Mouse (Mus musculus): ENCODE measurements around the gene Kng2. TPM values are rescaled to one million over a fixed set of nuclear protein-coding genes. Genes with fewer than 3 reads are reported as not detected.
"Not testable (repeated sequence)": the region's sequence is repeated elsewhere in the genome, so short reads cannot be mapped to it uniquely, and the experiment has no call there.

The Kng2 gene
- polyA plus RNA-seq, 1 experiment from 2014 or later, result 1.8 TPM

DNA sequence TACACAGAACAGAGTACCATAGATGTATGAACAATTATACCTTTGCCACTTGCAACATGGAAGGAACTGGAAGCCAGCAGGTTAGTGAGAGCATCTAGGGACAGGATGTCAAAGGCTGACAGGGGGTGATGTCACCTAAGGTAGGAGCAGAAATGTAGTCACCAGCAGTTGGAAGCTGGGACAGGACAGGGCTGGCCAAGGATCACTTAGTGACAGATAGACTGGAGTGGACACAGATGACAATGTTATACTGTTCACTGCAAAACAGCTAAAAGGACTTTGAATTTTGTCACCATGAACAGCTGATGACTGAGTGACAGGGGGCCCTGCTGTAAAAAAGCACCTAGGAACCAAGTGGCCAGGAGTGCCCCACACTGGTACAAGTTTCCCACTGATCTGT lies 2.7 kb downstream of the Kng2 start:
- Histone ChIP-seq H3K36me3 (no peaks in the 10 kb centered on the region), H3K27ac (no peak overlapping the region), H3K9me3 (no peaks in the 10 kb centered on the region), H3K4me1 (no peaks in the 10 kb centered on the region), H3K4me3 (no peak overlapping the region), H3K4me2 (no peak overlapping the region), H3K27me3 (no peaks in the 10 kb centered on the region), H3K9ac (no peak overlapping the region)
- ATAC-seq (ENCODE audit: insufficient number of reproducible peaks, low FRiP score, low TSS enrichment, low read depth), result no peak

- H3K9me3 ChIP-seq, result no peaks in the 10 kb centered on the region
- no peak overlapping the region for H3K4me3 ChIP-seq
- no peak overlapping the region for H3K4me2 ChIP-seq
- H3K27ac ChIP-seq, result no peak overlapping the region
- H3K4me1 ChIP-seq, result no peaks in the 10 kb centered on the region
- no peak for ATAC-seq (ENCODE audit: insufficient number of reproducible peaks, low FRiP score, low TSS enrichment, low read depth)
- no peak overlapping the region for H3K9ac ChIP-seq
- no peaks in the 10 kb centered on the region for H3K27me3 ChIP-seq
- no peaks in the 10 kb centered on the region for H3K36me3 ChIP-seq
- 62% methylated on average over 6 of the region's 6 CpGs for whole genome bisulfite sequencing
Measured at GRCm38 (mm10) chr16:23025111-23025510, 4.2 kb downstream of the Kng2 start.

GRCm38 (mm10) chr16:23020571-23020970 lies 8.7 kb downstream of the Kng2 start:
- not testable (repeated sequence) for H3K9me3 ChIP-seq; H3K4me3 ChIP-seq; H3K36me3 ChIP-seq; H3K9ac ChIP-seq; H3K4me1 ChIP-seq; H3K27ac ChIP-seq; ATAC-seq (ENCODE audit: insufficient number of reproducible peaks, low FRiP score, low TSS enrichment, low read depth); H3K27me3 ChIP-seq; H3K4me2 ChIP-seq
- 38% methylated on average over 1 of the region's 1 CpGs for WGBS

- H3K27me3 ChIP-seq; H3K4me3 ChIP-seq; H3K27ac ChIP-seq; H3K4me2 ChIP-seq; H3K4me1 ChIP-seq; H3K9ac ChIP-seq; H3K9me3 ChIP-seq; H3K36me3 ChIP-seq; ATAC-seq (ENCODE audit: insufficient number of reproducible peaks, low FRiP score, low TSS enrichment, low read depth): not testable (repeated sequence)
- WGBS, result 84% methylated on average over 8 of the region's 8 CpGs
Measured at GRCm38 (mm10) chr16:23014645-23015044, 14.6 kb downstream of the Kng2 start.

DNA sequence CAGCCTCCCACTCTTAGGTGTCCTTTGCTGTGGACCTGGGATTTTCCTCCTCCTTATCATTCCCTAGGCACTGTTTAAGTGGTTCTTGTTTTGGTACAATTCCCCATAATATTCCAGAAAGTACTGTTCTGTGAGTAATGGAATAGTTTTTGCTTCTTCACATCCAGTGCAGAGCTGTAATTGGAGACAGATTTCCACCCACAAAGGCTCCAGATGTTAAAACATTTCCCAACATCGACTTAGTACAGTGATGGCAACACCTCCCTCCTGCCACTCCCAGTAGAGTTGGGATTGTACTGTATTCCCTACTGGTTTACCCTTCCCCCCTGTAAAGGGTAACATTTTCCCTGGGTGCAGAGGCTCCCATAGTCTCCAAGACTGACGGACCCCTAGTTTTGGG lies 15.5 kb downstream of the Kng2 start:
- not testable (repeated sequence) for H3K9ac ChIP-seq; H3K36me3 ChIP-seq; H3K4me3 ChIP-seq; H3K9me3 ChIP-seq; ATAC-seq (ENCODE audit: insufficient number of reproducible peaks, low FRiP score, low TSS enrichment, low read depth); H3K27me3 ChIP-seq; H3K27ac ChIP-seq; H3K4me2 ChIP-seq; H3K4me1 ChIP-seq
- WGBS, result 45% methylated on average over 2 of the region's 2 CpGs

GRCm38 (mm10) chr16:22996951-22997350 lies 32.3 kb downstream of the Kng2 start:
- H3K4me2 ChIP-seq; ATAC-seq (ENCODE audit: insufficient number of reproducible peaks, low FRiP score, low TSS enrichment, low read depth): not testable (repeated sequence)
- 84% methylated on average over 3 of the region's 3 CpGs for WGBS

DNA sequence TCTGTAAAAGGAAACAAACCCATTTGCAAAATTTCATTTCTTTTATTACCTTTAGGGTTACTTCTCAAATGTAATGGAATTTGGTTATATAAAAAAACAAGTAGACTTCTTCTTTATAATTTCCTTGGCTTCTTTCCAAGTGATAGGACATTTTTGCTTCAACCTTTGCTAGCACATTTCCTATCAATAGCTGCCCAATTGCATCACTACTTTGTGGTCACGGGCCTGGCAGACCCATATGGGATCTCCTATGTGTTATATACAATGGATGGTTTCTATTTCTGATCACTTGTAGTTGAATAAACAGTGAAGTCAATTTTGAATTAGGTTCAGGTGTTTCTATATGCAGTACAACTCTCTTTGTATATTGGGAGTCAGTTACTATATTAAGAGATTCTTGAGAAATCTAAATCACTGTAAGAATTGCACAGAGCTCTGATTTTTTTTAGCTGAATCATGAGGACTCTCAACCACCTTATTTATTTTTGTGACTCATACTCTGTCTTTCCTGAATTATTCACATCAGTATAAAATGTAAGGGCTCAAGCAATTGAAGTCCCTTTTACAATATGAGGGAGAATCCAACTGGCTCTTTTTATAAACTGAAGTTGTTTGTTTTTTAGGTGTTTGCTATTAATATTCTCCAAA lies 61.8 kb downstream of the Kng2 start:
- no peak overlapping the region for H3K4me3 ChIP-seq
- H3K27ac ChIP-seq, result no peak overlapping the region
- no peaks in the 10 kb centered on the region for H3K9me3 ChIP-seq
- no peaks in the 10 kb centered on the region for H3K36me3 ChIP-seq
- no peak for ATAC-seq (ENCODE audit: insufficient number of reproducible peaks, low FRiP score, low TSS enrichment, low read depth)
- H3K4me1 ChIP-seq, result no peaks in the 10 kb centered on the region
- no peak overlapping the region for H3K9ac ChIP-seq
- H3K27me3 ChIP-seq, result no peaks in the 10 kb centered on the region
- H3K4me2 ChIP-seq, result no peak overlapping the region
- WGBS, result 55% methylated on average over 1 of the region's 1 CpGs

More at GRCm38 (mm10) chr16:22996951-22997350, 32.3 kb downstream of the Kng2 start:
- not testable (repeated sequence) for H3K27ac ChIP-seq, H3K27me3 ChIP-seq, H3K4me1 ChIP-seq, H3K9ac ChIP-seq, H3K36me3 ChIP-seq, H3K4me3 ChIP-seq, H3K9me3 ChIP-seq

- Histone ChIP-seq H3K27me3 (no peaks in the 10 kb centered on the region), H3K4me3 (no peak overlapping the region), H3K4me1 (no peaks in the 10 kb centered on the region), H3K4me2 (no peak overlapping the region), H3K9ac (no peak overlapping the region), H3K36me3 (no peaks in the 10 kb centered on the region), H3K27ac (no peak overlapping the region), H3K9me3 (no peaks in the 10 kb centered on the region)
- no peak for ATAC-seq (ENCODE audit: insufficient number of reproducible peaks, low FRiP score, low TSS enrichment, low read depth)
Measured at GRCm38 (mm10) chr16:22963293-22963692, 66.0 kb downstream of the Kng2 start.

DNA sequence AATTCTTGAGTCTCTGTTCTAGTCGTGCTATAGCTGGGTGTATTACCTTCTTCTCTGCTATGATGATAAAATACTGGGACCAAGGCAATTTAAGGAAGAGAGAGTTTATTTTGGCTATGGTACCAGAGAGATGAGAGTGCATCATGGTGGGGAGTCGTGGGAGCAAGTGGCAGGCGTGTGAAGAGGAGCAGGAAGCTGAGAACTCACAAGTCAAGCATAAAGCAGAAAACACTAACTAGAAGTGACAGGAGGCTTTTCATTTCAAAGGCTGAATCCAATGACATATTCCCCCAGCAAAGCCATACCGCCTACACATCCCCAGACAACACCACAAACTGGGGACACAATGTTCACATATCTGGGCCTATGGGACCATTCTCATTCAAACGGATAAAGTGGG lies 67.0 kb downstream of the Kng2 start:
- Histone ChIP-seq H3K27me3 (no peaks in the 10 kb centered on the region), H3K27ac (no peak overlapping the region), H3K9ac (no peak overlapping the region), H3K4me2 (no peak overlapping the region), H3K9me3 (no peaks in the 10 kb centered on the region), H3K4me1 (no peaks in the 10 kb centered on the region), H3K4me3 (no peak overlapping the region), H3K36me3 (no peaks in the 10 kb centered on the region)
- ATAC-seq (ENCODE audit: insufficient number of reproducible peaks, low FRiP score, low TSS enrichment, low read depth), result no peak
- WGBS, result 82% methylated on average over 5 of the region's 5 CpGs

DNA sequence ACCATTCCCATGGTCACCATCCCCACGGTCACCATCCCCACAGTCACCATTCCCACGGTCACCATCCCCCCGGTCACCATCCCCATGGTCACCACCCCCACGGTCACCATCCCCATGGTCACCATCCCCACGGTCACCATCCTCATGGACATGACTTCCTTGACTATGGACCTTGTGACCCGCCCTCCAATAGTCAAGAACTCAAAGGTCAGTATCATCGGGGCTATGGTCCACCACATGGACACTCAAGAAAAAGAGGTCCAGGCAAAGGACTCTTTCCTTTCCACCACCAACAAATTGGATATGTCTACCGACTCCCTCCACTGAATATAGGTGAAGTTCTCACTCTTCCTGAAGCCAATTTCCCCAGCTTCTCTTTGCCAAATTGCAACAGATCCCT lies 68.2 kb downstream of the Kng2 start:
- Histone ChIP-seq H3K9ac (no peak overlapping the region), H3K4me3 (no peak overlapping the region), H3K9me3 (no peaks in the 10 kb centered on the region), H3K27ac (no peak overlapping the region), H3K4me2 (no peak overlapping the region), H3K4me1 (no peaks in the 10 kb centered on the region), H3K36me3 (no peaks in the 10 kb centered on the region), H3K27me3 (no peaks in the 10 kb centered on the region)
- ATAC-seq (ENCODE audit: insufficient number of reproducible peaks, low FRiP score, low TSS enrichment, low read depth), result no peak
- 92% methylated on average over 8 of the region's 8 CpGs for WGBS

- H3K36me3 ChIP-seq, result no peaks in the 10 kb centered on the region
- no peak overlapping the region for H3K4me3 ChIP-seq
- H3K4me1 ChIP-seq, result no peaks in the 10 kb centered on the region
- H3K9ac ChIP-seq, result no peak overlapping the region
- ATAC-seq (ENCODE audit: insufficient number of reproducible peaks, low FRiP score, low TSS enrichment, low read depth), result no peak
- no peak overlapping the region for H3K27ac ChIP-seq
- no peak overlapping the region for H3K4me2 ChIP-seq
- WGBS, result 83% methylated on average over 11 of the region's 11 CpGs
- no peaks in the 10 kb centered on the region for H3K27me3 ChIP-seq
- no peaks in the 10 kb centered on the region for H3K9me3 ChIP-seq
Measured at GRCm38 (mm10) chr16:22956085-22956439, 73.2 kb downstream of the Kng2 start.

- H3K27ac ChIP-seq, result no peak overlapping the region
- WGBS, result 66% methylated on average over 13 of the region's 13 CpGs
- no peak for ATAC-seq (ENCODE audit: insufficient number of reproducible peaks, low FRiP score, low TSS enrichment, low read depth)
- no peaks in the 10 kb centered on the region for H3K36me3 ChIP-seq
- no peak overlapping the region for H3K4me2 ChIP-seq
- no peaks in the 10 kb centered on the region for H3K4me1 ChIP-seq
- no peaks in the 10 kb centered on the region for H3K9me3 ChIP-seq
- H3K9ac ChIP-seq, result no peak overlapping the region
- no peak overlapping the region for H3K4me3 ChIP-seq
- H3K27me3 ChIP-seq, result no peaks in the 10 kb centered on the region
Measured at GRCm38 (mm10) chr16:22955397-22956084, 73.7 kb downstream of the Kng2 start.

- Histone ChIP-seq H3K4me1 (no peaks in the 10 kb centered on the region), H3K9ac (no peak overlapping the region), H3K4me2 (no peak overlapping the region), H3K4me3 (no peak overlapping the region), H3K9me3 (no peaks in the 10 kb centered on the region), H3K36me3 (no peaks in the 10 kb centered on the region), H3K27me3 (no peaks in the 10 kb centered on the region), H3K27ac (no peak overlapping the region)
- ATAC-seq (ENCODE audit: insufficient number of reproducible peaks, low FRiP score, low TSS enrichment, low read depth), result no peak
- 28% methylated on average over 4 of the region's 4 CpGs for WGBS
Measured at GRCm38 (mm10) chr16:22953069-22953468, 76.2 kb downstream of the Kng2 start.
